Mouse (Mus musculus) liver, embryonic 13.5 days (tissue): ENCODE results near the gene Cdk17. TPM values are rescaled to one million over a fixed set of nuclear protein-coding genes. Genes with fewer than 3 reads are reported as not detected.
A peak's percentile ranks its signal among the peaks of the same experiment; 100 is the strongest.

Source experiments
- ATAC-seq: fragments of 200-750 bp; cut with Nextera tagmentation; 2 replicates; pipeline ENCODE4 v1.8.0; 2017; ENCODE audit warnings: low read depth, mild to moderate bottlenecking, moderate number of reproducible peaks, moderate library complexity
- DNase-seq: peaks from one replicate; pipeline ENCODE4 v3.0.0; 2022
- H3K27ac ChIP-seq: fragments of 300-500 bp; sonication (generic); 2 replicates; pipeline ENCODE4 v1.5.1; 2015; ENCODE audit warnings: moderate library complexity, mild to moderate bottlenecking, inconsistent platforms
- H3K27me3 ChIP-seq: fragments of 300-500 bp; sonication (generic); 2 replicates; pipeline ENCODE4 v1.6.1; 2015; ENCODE audit warnings: mild to moderate bottlenecking, inconsistent platforms
- H3K36me3 ChIP-seq: fragments of 300-500 bp; sonication (generic); 2 replicates; pipeline ENCODE4 v1.6.1; 2015; ENCODE audit warnings: mild to moderate bottlenecking, inconsistent platforms
- H3K4me1 ChIP-seq: fragments of 300-500 bp; sonication (generic); replicated peaks from 2 replicates; pipeline ENCODE4 v1.6.1; 2015; ENCODE audit warnings: inconsistent platforms
- H3K4me2 ChIP-seq: fragments of 300-500 bp; sonication (generic); 2 replicates; pipeline ENCODE4 v1.6.1; 2015; ENCODE audit warnings: inconsistent platforms, mild to moderate bottlenecking, moderate library complexity
- H3K4me3 ChIP-seq: fragments of 300-500 bp; sonication (generic); replicated peaks from 2 replicates; pipeline ENCODE4 v1.5.1; 2015; ENCODE audit warnings: mild to moderate bottlenecking, inconsistent platforms
- H3K9ac ChIP-seq: fragments of 300-500 bp; sonication (generic); 2 replicates; pipeline ENCODE4 v1.6.1; 2015; ENCODE audit warnings: mild to moderate bottlenecking, inconsistent platforms
- H3K9me3 ChIP-seq: fragments of 300-500 bp; sonication (generic); replicated peaks from 2 replicates; pipeline ENCODE4 v1.6.1; 2016; ENCODE audit warnings: inconsistent platforms
- WGBS: fragments of 180-500 bp; shearing (Covaris S2); methylation state at CpG from one replicate; pipeline ENCODE4 v1.1.7; 2015; ENCODE audit not compliant: insufficient replicate concordance; 5-methylcytosine and 5-hydroxymethylcytosine counted together
- polyA plus RNA-seq: library from polyadenylated mRNA; unstranded; fragments of >200 nt; fragmentation: Nextera tagmentation; extraction: Ambion mirVana; gene quantifications from 2 replicates; pipeline ENCODE4 v1.2.1, GENCODE M21; 2015

Gene Cdk17
- polyA plus RNA-seq, 1 experiment from 2014 or later: 10.1 TPM

DNA sequence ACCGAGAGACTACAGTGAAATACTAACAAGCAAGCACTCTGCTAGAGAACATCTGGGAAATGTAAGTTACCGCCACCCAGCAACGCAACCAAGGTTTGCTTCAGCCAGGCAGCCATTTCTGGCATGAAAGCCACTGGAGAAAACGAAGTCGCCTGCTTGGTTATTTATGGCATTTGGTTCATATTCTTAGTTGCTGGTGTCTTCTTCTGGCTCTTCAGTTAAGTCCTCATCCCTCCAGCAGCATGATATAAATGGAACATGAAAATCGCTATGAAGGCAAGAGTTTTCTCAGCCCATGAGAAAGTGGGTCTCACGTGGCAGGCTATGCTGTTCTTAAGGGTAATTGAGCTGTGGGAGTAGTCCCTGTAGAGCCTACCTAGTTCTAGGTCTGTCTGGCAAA, 105.8 kb downstream of the Cdk17 start:
- Histone ChIP-seq H3K4me1 (peaks cover 14% of the 10 kb centered on the region), H3K27me3 (no peaks in the 10 kb centered on the region), H3K4me3 (no peak overlapping the region), H3K9ac (no peak overlapping the region), H3K4me2 (no peak overlapping the region), H3K36me3 (peaks cover 7% of the 10 kb centered on the region), H3K27ac (no peak overlapping the region), H3K9me3 (no peaks in the 10 kb centered on the region)
- WGBS: 85% methylated on average over 7 of the region's 7 CpGs
- DNase-seq (no peak), ATAC-seq (no peak)

DNA sequence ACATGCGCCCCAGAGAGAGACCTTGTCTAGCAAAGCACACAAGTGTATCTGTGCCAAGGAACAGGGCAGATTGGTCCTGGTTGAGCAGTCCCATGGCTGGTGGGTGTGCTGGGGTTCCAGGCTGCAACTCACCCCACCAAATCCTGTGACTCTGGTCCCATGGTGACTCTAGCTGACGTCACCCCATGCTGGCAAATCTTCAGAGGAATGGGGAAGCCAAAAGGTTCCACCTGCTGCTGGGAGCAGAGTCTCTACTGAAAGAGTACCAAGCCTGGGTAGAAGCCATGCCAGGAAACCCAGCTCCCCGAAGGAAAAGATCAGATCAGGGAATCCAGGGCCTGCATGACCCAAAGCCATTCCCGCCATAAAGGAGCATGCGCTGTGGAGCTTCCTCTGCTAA, 106.8 kb downstream of the Cdk17 start:
- no peaks in the 10 kb centered on the region for H3K27me3 ChIP-seq
- H3K27ac ChIP-seq: no peak overlapping the region
- H3K4me2 ChIP-seq: no peak overlapping the region
- peaks cover 4% of the 10 kb centered on the region for H3K4me1 ChIP-seq
- WGBS: 74% methylated on average over 5 of the region's 5 CpGs
- DNase-seq (no peak), ATAC-seq (no peak)
- peaks cover 7% of the 10 kb centered on the region for H3K36me3 ChIP-seq
- H3K9me3 ChIP-seq: no peaks in the 10 kb centered on the region
- H3K4me3 ChIP-seq: no peak overlapping the region
- H3K9ac ChIP-seq: no peak overlapping the region

DNA sequence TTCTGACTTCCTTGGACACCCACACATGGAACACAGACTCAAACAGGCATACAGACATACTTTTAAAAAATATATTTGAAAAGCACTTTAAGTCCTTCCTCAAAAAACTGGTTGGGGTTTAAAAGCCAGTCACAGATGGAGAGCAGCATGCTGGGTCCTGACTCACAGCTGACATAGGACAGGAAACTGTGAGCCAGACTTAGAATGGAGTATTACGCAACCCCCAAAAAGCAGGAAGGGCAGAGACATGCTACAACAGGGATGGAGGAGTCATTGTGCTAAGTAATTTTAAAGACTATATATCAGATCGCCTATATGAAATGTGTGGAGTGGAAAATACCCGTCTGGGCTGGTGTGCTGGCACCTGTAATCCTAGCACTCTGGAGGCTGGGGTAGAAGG, 107.7 kb downstream of the Cdk17 start:
- DNase-seq (no peak), ATAC-seq (no peak)
- Histone ChIP-seq H3K4me3 (no peak overlapping the region), H3K9ac (no peak overlapping the region), H3K9me3 (no peaks in the 10 kb centered on the region), H3K36me3 (peaks cover 7% of the 10 kb centered on the region), H3K4me1 (peaks cover under 1% of the 10 kb centered on the region; the same call in 1 of the 2 replicates), H3K27ac (no peak overlapping the region), H3K27me3 (no peaks in the 10 kb centered on the region), H3K4me2 (no peak overlapping the region)
- WGBS: 66% methylated on average over 3 of the region's 3 CpGs

DNA sequence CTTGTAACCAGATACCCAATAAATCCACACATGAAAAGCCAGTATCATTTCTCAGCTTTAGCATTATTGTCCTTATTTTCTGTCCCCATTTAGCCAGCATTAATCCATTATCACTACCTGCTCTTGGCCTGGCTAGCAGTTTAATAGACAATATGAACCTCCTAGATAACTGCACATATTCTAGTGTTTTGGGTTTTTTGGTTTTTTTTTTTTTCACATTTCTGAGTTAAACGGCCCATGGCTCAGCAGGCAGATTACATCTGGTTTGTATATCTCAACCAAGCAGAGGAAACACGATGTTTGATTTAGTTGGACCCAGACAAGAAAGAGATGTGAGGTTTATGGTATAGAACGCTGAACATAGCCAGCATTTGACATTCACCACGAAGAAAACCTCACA, 109.1 kb downstream of the Cdk17 start:
- Histone ChIP-seq H3K36me3 (peaks cover 4% of the 10 kb centered on the region), H3K27me3 (no peaks in the 10 kb centered on the region), H3K9me3 (no peaks in the 10 kb centered on the region), H3K4me3 (no peak overlapping the region), H3K4me2 (no peak overlapping the region), H3K27ac (no peak overlapping the region), H3K9ac (no peak overlapping the region), H3K4me1 (peaks cover 7% of the 10 kb centered on the region)
- 32% methylated on average over 4 of the region's 4 CpGs for WGBS
- DNase-seq: no peak
- ATAC-seq: no peak

DNA sequence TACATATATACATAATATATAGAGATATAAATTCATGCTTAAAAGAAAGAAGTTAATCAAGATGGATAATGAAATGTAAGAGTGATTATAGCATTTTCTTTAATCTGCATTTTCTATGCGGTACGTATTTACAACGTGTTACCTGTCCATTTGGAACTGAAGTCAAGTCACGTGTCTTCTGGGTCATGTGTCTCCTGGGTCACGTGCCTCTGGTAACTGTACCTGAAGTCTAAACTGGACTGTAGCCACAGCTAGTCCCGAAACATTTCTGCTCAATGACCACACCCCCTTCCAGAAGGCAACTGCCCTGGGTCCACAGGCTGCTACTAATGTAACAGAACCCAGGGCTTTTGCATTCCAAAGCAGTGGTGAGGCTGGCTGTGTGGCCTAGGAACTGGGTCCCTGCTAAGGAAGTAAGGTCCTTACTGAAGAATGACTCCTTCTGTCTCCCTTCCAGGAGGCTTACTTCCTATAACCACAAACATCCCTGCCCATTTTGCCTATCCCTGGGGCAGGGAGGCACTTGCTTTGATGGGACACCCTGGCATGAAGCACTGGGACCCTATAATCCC, 110.3 kb downstream of the Cdk17 start:
- 78% methylated on average over 6 of the region's 6 CpGs for WGBS
- H3K27ac ChIP-seq: no peak overlapping the region
- no peaks in the 10 kb centered on the region for H3K27me3 ChIP-seq
- H3K4me2 ChIP-seq: no peak overlapping the region
- peaks cover 11% of the 10 kb centered on the region for H3K4me1 ChIP-seq
- no peak overlapping the region for H3K9ac ChIP-seq
- DNase-seq (no peak), ATAC-seq (no peak)
- H3K4me3 ChIP-seq: no peak overlapping the region
- no peaks in the 10 kb centered on the region for H3K36me3 ChIP-seq
- H3K9me3 ChIP-seq: no peaks in the 10 kb centered on the region

DNA sequence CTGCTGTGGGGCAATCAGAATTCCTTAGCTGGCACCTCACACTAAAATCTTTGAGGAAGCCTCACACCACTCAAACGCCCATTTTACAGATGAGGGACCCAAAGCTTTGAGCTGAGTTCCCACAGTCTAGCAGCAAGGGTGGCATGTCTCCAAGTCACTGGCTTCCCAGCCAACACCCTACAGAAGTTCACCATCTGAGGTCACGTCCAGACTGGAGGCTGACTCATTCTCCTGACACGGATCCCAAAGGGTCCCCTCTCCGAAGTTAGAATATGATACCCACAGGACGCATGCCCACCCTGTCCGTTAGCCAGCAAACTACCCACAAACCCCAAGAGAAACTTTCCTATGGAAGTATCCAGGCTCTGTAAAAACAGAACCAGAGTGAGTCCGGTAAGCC, 111.2 kb downstream of the Cdk17 start:
- H3K27me3 ChIP-seq: no peaks in the 10 kb centered on the region
- WGBS: 66% methylated on average over 7 of the region's 7 CpGs

DNA sequence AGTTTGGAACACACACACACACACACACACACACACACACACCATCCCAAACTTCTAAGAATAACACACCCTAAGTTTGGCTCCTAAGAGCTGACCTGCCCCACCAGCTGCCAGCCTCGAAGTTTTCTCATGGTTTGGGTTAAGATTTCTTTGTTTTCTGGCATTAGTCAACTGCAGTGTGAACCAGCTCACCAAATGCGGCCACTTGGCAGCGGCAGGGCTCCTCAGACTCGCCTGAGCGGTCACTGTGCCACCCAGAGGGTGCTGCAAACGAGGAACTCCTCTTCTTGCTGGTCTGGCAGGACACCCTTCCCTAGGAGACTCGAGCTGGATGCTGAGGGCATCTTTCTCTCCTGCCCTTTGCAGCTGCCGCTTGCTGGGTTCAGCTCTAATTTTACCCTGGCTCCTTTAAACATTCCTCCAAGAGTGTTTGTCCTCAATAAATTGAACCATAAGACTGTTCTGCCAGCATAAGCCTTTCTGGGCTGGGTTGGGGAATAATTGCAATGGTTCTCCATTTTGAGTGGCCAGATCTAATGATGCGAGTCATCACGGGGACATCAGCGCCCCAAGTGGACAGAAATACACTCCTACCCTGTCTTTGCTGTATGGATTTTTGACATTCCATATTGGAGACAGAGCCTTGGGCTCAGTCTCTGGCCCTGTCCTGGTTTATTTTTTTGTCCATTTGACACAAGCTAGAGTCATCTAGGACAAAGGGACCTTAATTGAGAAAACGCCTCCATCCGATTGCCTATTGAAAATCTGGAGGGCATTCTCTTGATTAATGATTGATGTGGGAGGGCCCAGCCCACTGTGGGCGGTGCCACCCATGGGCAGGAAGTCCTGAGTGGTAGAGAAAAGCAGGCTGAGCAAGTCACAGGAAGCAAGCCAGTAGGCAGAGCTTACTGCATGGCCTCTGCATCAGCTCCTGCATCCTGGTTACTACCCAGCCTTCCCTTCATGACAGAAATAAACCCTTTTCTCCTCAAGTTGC, 112.6 kb downstream of the Cdk17 start:
- DNase-seq (no peak), ATAC-seq (no peak)
- Histone ChIP-seq H3K4me2 (no peak overlapping the region), H3K36me3 (no peaks in the 10 kb centered on the region), H3K9ac (no peak overlapping the region), H3K27me3 (no peaks in the 10 kb centered on the region), H3K4me3 (no peak overlapping the region), H3K9me3 (no peaks in the 10 kb centered on the region), H3K27ac (no peak overlapping the region), H3K4me1 (peaks cover 11% of the 10 kb centered on the region)
- WGBS: 60% methylated on average over 14 of the region's 14 CpGs

More for the DNA sequence above, 111.2 kb downstream of the Cdk17 start:
- ATAC-seq: no peak
- Histone ChIP-seq H3K4me1 (peaks cover 11% of the 10 kb centered on the region), H3K27ac (no peak overlapping the region), H3K4me3 (no peak overlapping the region), H3K36me3 (no peaks in the 10 kb centered on the region), H3K4me2 (no peak overlapping the region), H3K9ac (no peak overlapping the region), H3K9me3 (no peaks in the 10 kb centered on the region)
- DNase-seq: no peak

DNA sequence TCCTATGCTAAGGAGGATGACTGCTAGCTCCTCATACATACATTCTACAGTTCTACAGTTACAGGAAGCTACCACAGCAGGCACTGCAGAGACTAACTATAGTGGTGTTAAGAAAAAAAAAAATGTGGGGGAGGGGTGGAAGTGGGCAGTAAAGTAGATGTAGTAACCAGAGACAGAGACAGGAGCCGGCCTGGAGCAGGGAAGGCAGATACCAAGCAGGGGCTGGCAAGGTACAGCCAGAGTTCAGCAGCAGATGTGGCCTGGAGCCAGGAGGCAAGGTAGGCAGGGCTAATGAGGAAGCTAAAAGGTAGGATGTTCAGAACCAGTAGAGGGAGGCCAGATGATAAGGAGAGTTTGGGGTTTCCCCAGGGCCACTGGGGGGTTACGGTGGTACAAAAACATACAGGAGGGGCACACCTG, 113.6 kb downstream of the Cdk17 start:
- Histone ChIP-seq H3K27ac (no peak overlapping the region), H3K4me1 (peaks cover 11% of the 10 kb centered on the region), H3K36me3 (no peaks in the 10 kb centered on the region), H3K9me3 (no peaks in the 10 kb centered on the region), H3K4me2 (no peak overlapping the region), H3K27me3 (no peaks in the 10 kb centered on the region), H3K9ac (no peak overlapping the region), H3K4me3 (no peak overlapping the region)
- ATAC-seq (no peak), DNase-seq (no peak)
- 38% methylated on average over 2 of the region's 2 CpGs for WGBS

DNA sequence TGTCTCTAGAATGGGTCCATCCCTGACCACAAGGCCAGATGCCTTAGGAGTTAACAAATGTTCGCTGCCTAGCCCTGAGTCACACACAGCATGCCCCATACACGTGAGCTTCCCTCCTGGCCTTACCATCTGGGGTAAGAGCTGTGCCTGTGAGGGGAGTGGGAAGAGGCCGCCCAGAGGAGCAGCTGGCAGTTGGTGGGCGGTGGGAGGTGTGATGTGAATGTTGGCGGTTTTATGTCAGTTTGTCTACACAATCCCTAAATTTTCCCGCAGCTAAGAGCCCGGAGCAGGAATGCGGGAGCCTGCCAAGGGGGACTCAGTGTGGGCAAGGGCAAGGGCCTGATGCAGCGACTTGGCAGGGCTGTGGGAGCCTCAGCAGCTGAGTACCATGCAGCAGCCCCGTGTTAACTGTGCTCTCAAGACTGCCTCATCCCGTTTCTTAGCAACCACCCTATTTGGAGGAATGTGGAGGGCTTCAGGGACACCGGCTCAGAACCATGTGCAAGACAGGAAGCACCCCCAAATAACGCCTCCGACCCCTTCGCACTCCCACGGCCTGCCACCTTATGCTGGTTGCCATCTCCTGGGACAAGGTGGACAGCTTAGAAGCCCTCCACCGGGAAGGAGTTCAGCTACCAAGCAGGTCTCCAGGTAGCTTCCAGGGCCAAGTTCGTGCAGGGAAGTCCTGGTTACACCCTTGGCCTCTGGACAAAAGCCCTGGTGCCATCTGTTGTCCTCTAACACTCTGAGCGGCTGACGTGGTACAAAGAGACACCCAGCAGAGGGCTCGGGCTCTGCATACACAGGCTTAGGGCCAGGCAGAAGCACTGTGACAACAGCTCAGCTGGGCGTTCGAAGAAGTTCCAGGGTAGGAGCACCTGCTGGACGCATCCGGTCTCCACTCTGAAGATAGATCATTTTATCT, 114.8 kb downstream of the Cdk17 start:
- Histone ChIP-seq H3K4me2 (no peak overlapping the region), H3K9ac (no peak overlapping the region), H3K27me3 (no peaks in the 10 kb centered on the region), H3K36me3 (no peaks in the 10 kb centered on the region), H3K4me3 (no peak overlapping the region), H3K27ac (no peak overlapping the region), H3K4me1 (peaks cover 11% of the 10 kb centered on the region), H3K9me3 (no peaks in the 10 kb centered on the region)
- no peak for ATAC-seq
- 66% methylated on average over 25 of the region's 25 CpGs for WGBS
- DNase-seq: no peak

DNA sequence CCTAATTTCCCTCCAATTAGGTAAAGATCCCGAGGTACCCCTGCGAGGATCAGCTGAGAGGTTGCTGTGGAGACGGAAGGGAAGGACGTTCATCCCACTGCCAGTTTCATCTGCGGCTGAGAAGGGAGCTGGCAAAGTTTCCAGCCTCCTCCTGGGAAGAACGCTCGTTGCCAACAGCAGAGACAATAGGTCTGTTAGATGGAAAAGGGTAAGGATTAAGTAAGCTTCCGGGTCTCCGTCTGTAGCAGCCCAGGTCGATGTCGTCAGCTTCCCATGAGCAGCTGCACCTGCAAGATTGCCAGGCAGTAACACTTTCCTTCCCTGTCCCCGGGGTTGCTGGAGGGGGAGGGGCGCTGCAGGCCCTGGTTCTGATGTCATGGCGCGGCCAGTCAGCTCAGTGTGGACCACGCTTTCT, 115.7 kb downstream of the Cdk17 start:
- H3K27me3 ChIP-seq: no peaks in the 10 kb centered on the region
- 41% methylated on average over 16 of the region's 16 CpGs for WGBS
- 0 out of 2 replicates have a peak overlapping the region, but pooled peaks have one; percentile 26 for H3K9ac ChIP-seq
- no peaks in the 10 kb centered on the region for H3K36me3 ChIP-seq
- ATAC-seq (no peak), DNase-seq (no peak)
- no peak overlapping the region for H3K4me3 ChIP-seq
- H3K4me1 ChIP-seq: peaks cover 11% of the 10 kb centered on the region
- H3K9me3 ChIP-seq: no peaks in the 10 kb centered on the region
- peak overlapping the region; percentile 47 for H3K4me2 ChIP-seq
- no peak overlapping the region for H3K27ac ChIP-seq

DNA sequence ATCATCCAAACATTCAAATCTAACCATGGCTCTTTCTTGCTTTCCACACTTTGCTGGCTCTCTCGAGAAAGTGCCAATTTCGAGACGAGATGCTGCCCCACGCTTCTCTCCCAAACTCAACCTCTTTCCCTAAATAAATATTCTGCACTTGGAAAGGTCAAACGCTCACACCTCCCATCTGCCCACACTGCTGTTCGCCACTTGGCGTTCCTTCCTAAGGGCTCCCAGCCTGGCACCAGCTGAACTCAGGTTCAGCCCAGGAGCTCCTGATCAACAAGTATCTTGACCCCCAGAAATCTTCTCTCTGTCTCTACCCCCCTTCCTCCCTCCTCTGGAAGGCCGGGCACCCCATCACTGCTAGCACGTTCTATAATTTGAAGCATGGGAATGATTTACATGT, 116.2 kb downstream of the Cdk17 start:
- no peak overlapping the region for H3K4me2 ChIP-seq
- no peak overlapping the region for H3K9ac ChIP-seq
- H3K4me1 ChIP-seq: peaks cover 11% of the 10 kb centered on the region
- no peaks in the 10 kb centered on the region for H3K27me3 ChIP-seq
- H3K36me3 ChIP-seq: no peaks in the 10 kb centered on the region
- no peak overlapping the region for H3K4me3 ChIP-seq
- H3K27ac ChIP-seq: no peak overlapping the region
- no peak for ATAC-seq
- WGBS: 70% methylated on average over 9 of the region's 9 CpGs
- H3K9me3 ChIP-seq: no peaks in the 10 kb centered on the region
- DNase-seq: no peak
